Mouse (Mus musculus) G1E (cell line): ENCODE results near the gene Nova2.

Source experiments
- CTCF ChIP-seq: IDR thresholded peaks from 2 replicates; pipeline ENCODE4 v1.5.1; 2012; ENCODE audit warnings: low read depth, low read length, inconsistent platforms, mixed read lengths
- GATA1 ChIP-seq: IDR thresholded peaks from 2 replicates; pipeline ENCODE4 v1.6.1; 2012; ENCODE audit warnings: borderline replicate concordance, low read length, inconsistent platforms, mixed read lengths
- GATA2 ChIP-seq: IDR thresholded peaks from 2 replicates; pipeline ENCODE4 v1.6.1; 2012; ENCODE audit warnings: low read depth, low read length, inconsistent platforms, borderline replicate concordance
- POLR2AphosphoS5 ChIP-seq: IDR thresholded peaks from 2 replicates; pipeline ENCODE4 v1.6.1; 2012; ENCODE audit warnings: low read depth, low read length, inconsistent platforms; ENCODE audit not compliant: insufficient replicate concordance
- TAL1 ChIP-seq: conservative IDR thresholded peaks from 2 replicates; pipeline ENCODE4 v1.6.1; 2012; ENCODE audit warnings: low read depth, low read length, inconsistent platforms, mixed read lengths

DNA sequence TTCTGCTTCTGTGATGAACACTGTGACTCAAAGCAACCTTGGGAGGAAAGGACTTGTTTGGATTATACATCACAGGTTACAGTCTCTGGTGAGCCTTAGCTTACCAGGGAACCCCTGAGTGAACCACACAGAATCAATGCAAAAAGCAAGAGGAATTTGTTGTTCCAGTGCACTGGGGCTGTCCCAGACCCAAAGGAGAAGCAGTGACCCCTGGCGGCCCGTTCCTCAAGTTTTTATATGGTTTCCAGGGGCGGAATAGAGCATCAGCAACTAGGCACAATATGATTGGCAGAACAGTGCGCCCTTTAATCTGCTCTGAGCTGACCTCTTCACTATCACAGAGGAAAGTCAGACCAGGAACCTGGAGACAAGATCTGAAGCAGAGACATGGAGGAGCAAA, 9.4 kb upstream of the Nova2 start:
- TF ChIP-seq CTCF (no peak), GATA1 (no peak), TAL1 (no peak), POLR2AphosphoS5 (no peak), GATA2 (no peak)
